Mouse (Mus musculus) hindbrain, embryonic 15.5 days (tissue): ENCODE results near the gene Fgfr2. TPM values are rescaled to one million over a fixed set of nuclear protein-coding genes. Genes with fewer than 3 reads are reported as not detected.

Experiments used
- ATAC-seq: fragments of 200-750 bp; cut with Nextera tagmentation; 2 replicates; pipeline ENCODE4 v1.8.0; 2017; ENCODE audit warnings: low read depth, moderate number of reproducible peaks, moderate TSS enrichment; ENCODE audit not compliant: low FRiP score
- H3K27ac ChIP-seq: fragments of 300-500 bp; sonication (generic); replicated peaks from 2 replicates; pipeline ENCODE4 v1.5.1; 2015; ENCODE audit warnings: mild to moderate bottlenecking, inconsistent platforms
- H3K27me3 ChIP-seq: fragments of 300-500 bp; sonication (generic); 2 replicates; pipeline ENCODE4 v1.6.1; 2015; ENCODE audit warnings: control low read depth, inconsistent platforms
- H3K36me3 ChIP-seq: fragments of 300-500 bp; sonication (generic); 2 replicates; pipeline ENCODE4 v1.6.1; 2015; ENCODE audit warnings: control low read depth, inconsistent platforms
- H3K4me1 ChIP-seq: fragments of 300-500 bp; sonication (generic); replicated peaks from 2 replicates; pipeline ENCODE4 v1.6.1; 2015; ENCODE audit warnings: control low read depth, inconsistent platforms
- H3K4me2 ChIP-seq: fragments of 300-500 bp; sonication (generic); 2 replicates; pipeline ENCODE4 v1.6.1; 2015; ENCODE audit warnings: moderate library complexity, mild to moderate bottlenecking, inconsistent platforms
- H3K4me3 ChIP-seq: fragments of 300-500 bp; sonication (generic); 2 replicates; pipeline ENCODE4 v1.5.1; 2015; ENCODE audit warnings: mild to moderate bottlenecking, inconsistent platforms
- H3K9ac ChIP-seq: fragments of 300-500 bp; sonication (generic); 2 replicates; pipeline ENCODE4 v1.6.1; 2015; ENCODE audit warnings: inconsistent platforms
- H3K9me3 ChIP-seq: fragments of 300-500 bp; sonication (generic); 2 replicates; pipeline ENCODE4 v1.6.1; 2016; ENCODE audit warnings: control low read depth, inconsistent platforms
- WGBS: fragments of 180-500 bp; shearing (Covaris S2); methylation state at CpG from one replicate; pipeline ENCODE4 v1.1.7; 2015; 5-methylcytosine and 5-hydroxymethylcytosine counted together
- polyA plus RNA-seq: library from polyadenylated mRNA; unstranded; fragments of >200 nt; fragmentation: Nextera tagmentation; extraction: Ambion mirVana; gene quantifications from 2 replicates; pipeline ENCODE4 v1.2.1, GENCODE M21; 2015

The Fgfr2 gene
- polyA plus RNA-seq, 1 experiment from 2014 or later = 28.5 TPM

DNA sequence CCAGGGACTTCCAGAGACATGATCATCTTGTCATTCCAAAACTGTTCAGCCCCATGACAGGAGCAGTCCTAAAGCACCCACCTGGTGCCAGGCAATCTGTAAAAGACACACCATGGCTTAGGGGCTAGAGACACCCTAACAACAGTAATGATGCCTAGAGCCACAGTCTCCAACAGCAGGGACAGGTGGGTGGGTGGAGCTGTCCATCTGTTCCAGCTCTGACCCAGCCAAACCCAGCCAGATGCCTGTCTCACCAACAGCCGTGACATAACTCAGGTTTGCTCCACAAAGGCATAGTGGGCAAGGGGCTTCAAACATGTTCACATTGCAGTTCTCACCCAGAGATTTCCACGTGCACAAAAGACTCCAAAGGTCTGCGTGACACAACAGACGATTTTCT lies 841.4 kb downstream of the Fgfr2 start:
- H3K4me3 ChIP-seq = no peak overlapping the region
- no peak overlapping the region for H3K27ac ChIP-seq
- WGBS = 55% methylated on average over 4 of the region's 4 CpGs
- no peaks in the 10 kb centered on the region for H3K36me3 ChIP-seq
- ATAC-seq = peak; percentile 43; the same call in 1 of the 2 replicates
- no peak overlapping the region for H3K9ac ChIP-seq
- H3K27me3 ChIP-seq = no peaks in the 10 kb centered on the region
- H3K4me1 ChIP-seq = peaks cover 45% of the 10 kb centered on the region
- H3K9me3 ChIP-seq = no peaks in the 10 kb centered on the region
- H3K4me2 ChIP-seq = no peak overlapping the region

DNA sequence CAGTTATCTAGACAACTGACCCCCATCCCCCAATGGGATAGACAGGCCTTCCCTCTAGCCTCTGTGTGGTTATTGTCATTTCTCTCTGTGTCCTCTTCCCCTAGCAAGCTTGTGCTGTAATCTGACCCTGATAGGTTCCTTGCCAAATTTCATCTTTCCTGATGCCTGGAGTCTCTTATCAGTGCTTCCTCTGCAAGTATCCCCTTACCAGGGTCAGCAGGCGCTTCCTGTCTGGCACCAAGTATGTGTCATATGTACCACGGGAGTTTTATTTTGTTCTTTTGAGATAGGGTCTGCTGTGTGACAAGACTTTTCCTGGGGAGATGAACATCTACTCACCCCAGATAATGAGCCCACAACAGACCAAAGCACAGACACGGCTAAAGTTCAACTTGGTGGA lies 844.5 kb downstream of the Fgfr2 start:
- Histone ChIP-seq H3K9ac (no peak overlapping the region), H3K27me3 (no peaks in the 10 kb centered on the region), H3K4me3 (no peak overlapping the region), H3K9me3 (no peaks in the 10 kb centered on the region), H3K4me1 (peaks cover 32% of the 10 kb centered on the region), H3K27ac (no peak overlapping the region), H3K36me3 (no peaks in the 10 kb centered on the region), H3K4me2 (no peak overlapping the region)
- 92% methylated on average over 3 of the region's 3 CpGs for WGBS
- ATAC-seq = no peak

DNA sequence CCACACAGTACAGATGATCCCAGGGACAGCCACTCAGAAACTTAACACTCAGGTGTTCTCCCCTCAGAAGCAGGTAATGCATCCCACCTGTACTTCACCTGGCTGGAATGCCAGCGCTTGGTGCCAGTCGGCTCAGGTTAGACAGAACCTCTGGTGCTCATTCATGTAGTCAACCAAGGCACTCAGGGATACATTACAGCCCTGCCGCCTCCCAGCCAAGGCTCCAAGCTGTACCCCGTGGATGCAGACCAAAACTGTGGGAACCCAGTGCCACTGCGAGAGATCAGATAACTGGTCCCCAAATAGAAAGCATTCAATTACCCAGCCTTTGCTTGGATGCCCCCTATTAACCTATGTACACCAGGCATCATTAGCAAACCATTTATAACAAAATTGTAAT lies 846.9 kb downstream of the Fgfr2 start:
- no peaks in the 10 kb centered on the region for H3K27me3 ChIP-seq
- no peak overlapping the region for H3K4me3 ChIP-seq
- no peaks in the 10 kb centered on the region for H3K9me3 ChIP-seq
- H3K4me2 ChIP-seq = no peak overlapping the region
- H3K4me1 ChIP-seq = peaks cover 25% of the 10 kb centered on the region
- H3K36me3 ChIP-seq = no peaks in the 10 kb centered on the region
- no peak overlapping the region for H3K9ac ChIP-seq
- WGBS = 72% methylated on average over 5 of the region's 5 CpGs
- no peak for ATAC-seq
- no peak overlapping the region for H3K27ac ChIP-seq

DNA sequence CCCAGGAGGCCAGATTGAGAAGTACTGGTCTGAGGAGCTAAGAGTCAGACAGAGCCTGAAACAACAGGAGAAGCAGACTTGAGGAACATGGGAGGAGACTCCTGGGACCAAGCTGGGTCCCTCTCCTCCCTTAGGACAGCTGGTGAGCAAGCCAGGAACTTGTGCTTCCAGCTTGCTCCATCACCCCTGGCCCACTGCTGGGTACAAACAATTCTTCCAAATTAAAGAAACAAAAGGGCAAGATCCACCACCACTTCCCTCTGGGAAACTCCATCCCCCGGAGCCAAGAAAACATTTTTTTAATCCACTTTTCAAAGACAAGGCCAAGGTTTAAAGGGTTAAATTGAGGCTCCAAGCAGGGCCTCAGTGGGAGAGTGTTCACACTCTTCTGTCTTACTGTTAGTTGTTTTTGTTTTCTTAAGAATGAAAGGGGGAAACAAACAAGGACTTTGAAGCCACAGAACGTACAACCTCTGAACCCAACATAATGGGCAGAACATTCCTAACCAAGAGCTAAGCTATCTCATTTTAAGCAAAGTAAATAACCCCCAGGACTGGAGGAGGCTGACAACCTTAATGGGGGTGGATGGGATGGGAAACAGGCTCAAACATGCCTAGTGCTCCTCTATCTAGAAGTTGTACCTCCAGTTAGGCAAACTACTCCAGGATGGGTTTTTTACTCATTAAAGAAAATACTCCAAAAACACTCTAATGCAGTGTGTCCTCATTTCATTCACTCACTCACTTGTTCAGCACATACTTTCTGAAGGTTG lies 849.2 kb downstream of the Fgfr2 start:
- Histone ChIP-seq H3K36me3 (no peaks in the 10 kb centered on the region), H3K4me1 (peaks cover 18% of the 10 kb centered on the region), H3K9ac (no peak overlapping the region), H3K4me3 (no peak overlapping the region), H3K27me3 (no peaks in the 10 kb centered on the region), H3K4me2 (no peak overlapping the region), H3K27ac (no peak overlapping the region), H3K9me3 (no peaks in the 10 kb centered on the region)
- WGBS = 64% methylated on average over 2 of the region's 2 CpGs
- no peak for ATAC-seq

DNA sequence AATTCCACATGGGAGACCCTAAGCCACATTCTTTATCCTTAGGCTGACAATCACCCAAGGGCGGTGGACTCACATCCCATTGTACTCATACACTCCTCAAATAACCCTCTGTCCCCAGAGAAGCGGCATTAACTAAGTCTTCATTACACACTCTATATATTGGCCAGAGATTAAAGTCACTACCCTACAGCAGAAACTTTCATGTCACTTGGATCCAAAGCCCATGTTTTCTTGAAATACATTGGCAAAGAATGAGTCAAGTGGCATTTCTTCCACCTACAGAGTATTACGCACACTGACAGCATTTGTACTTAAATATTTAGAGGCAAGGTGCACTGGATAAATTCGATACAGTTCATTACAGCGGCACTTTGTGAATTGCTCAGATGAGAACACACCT lies 850.2 kb downstream of the Fgfr2 start:
- H3K9ac ChIP-seq = no peak overlapping the region
- no peak overlapping the region for H3K4me2 ChIP-seq
- H3K9me3 ChIP-seq = no peaks in the 10 kb centered on the region
- H3K4me3 ChIP-seq = no peak overlapping the region
- H3K27me3 ChIP-seq = no peaks in the 10 kb centered on the region
- H3K4me1 ChIP-seq = peaks cover 18% of the 10 kb centered on the region
- no peak overlapping the region; the same call in 1 of the 2 replicates for H3K27ac ChIP-seq
- ATAC-seq = no peak
- WGBS = 95% methylated on average over 5 of the region's 5 CpGs
- no peaks in the 10 kb centered on the region for H3K36me3 ChIP-seq

DNA sequence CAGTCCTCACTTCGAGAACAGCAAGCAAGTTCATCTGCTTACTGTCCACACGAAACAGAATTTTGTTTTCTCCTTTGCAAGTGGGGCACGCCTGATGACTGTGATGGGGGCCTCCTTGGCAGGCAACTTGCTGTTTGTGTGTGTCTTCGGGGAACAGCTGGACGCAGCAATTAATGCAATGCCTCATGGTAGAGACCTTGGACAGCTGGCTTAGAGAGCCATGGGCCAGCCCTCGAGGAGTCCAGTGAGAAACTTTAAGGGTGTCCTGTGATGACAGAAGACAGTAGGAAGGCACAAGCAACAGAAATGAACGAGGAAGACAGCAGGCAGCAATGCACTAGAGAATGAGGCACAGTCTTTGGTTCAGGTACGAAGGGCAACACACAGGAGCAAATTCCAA lies 852.8 kb downstream of the Fgfr2 start:
- ATAC-seq = no peak
- no peaks in the 10 kb centered on the region for H3K27me3 ChIP-seq
- peaks cover 9% of the 10 kb centered on the region for H3K4me1 ChIP-seq
- WGBS = 85% methylated on average over 8 of the region's 8 CpGs
- H3K27ac ChIP-seq = no peak overlapping the region
- H3K9me3 ChIP-seq = no peaks in the 10 kb centered on the region
- H3K9ac ChIP-seq = no peak overlapping the region
- no peaks in the 10 kb centered on the region for H3K36me3 ChIP-seq
- H3K4me3 ChIP-seq = no peak overlapping the region
- no peak overlapping the region for H3K4me2 ChIP-seq

DNA sequence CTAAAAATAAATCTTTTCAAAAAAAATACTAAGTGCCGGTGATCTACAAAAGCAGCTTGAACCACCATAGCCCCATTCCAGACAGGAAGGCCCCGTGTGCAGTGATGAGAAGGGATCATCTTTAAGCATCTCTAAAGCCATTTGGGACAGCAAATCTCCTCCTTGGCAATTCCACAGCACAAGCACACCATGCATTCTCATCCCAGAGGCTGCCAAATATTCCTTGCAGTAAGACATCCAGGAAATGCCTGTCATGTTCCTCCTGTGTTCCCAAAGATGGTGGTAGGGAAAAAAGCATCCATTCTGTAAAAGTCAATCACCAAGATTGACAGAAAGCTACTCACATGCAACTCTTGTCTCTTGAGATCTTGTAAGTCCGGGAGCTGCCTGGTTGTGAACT lies 853.5 kb downstream of the Fgfr2 start:
- no peak overlapping the region for H3K4me2 ChIP-seq
- H3K9me3 ChIP-seq = no peaks in the 10 kb centered on the region
- H3K27ac ChIP-seq = no peak overlapping the region
- 78% methylated on average over 3 of the region's 3 CpGs for WGBS
- H3K4me3 ChIP-seq = no peak overlapping the region
- ATAC-seq = no peak
- H3K9ac ChIP-seq = no peak overlapping the region
- H3K27me3 ChIP-seq = no peaks in the 10 kb centered on the region
- no peaks in the 10 kb centered on the region for H3K36me3 ChIP-seq
- peaks cover 11% of the 10 kb centered on the region for H3K4me1 ChIP-seq

DNA sequence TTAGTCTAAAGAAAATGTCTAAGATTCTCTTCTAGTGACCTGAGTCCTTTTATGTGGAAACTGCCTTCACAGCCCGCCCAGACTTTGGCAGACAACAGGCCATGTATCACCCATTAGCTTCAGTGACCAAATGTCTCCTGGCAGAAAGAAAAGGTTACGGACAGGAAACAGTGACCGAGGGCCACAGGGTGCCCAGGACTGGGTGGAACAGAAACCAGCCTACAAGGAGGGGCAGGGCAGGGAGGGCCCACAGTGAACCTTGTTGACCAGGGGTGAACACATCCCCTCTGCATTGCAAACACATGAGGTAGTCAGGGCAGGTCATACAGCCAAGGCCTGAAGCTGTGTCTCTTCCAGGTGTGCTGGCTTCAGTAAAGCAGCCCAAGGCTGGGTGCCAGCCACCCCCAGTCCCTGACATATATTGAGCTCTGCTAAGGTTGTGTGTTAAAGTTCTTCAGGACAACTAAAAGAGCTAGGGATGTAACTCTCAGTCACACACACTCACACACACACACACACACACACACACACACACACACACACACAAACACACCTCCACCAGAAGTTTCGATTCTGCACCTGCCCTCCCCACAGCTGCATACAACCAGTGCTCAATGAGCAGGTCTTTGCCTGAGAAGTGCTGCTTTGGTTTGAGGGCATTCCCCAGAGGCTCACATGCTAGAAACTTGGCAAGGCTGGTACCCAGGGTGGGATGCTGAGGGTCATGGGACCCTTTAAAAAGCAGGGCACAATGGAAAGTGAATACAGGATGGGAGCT lies 855.2 kb downstream of the Fgfr2 start:
- peaks cover 29% of the 10 kb centered on the region for H3K4me1 ChIP-seq
- no peak overlapping the region for H3K4me3 ChIP-seq
- no peaks in the 10 kb centered on the region for H3K27me3 ChIP-seq
- no peaks in the 10 kb centered on the region for H3K9me3 ChIP-seq
- no peak overlapping the region for H3K27ac ChIP-seq
- no peaks in the 10 kb centered on the region for H3K36me3 ChIP-seq
- ATAC-seq = no peak
- H3K9ac ChIP-seq = no peak overlapping the region
- H3K4me2 ChIP-seq = no peak overlapping the region
- WGBS = 83% methylated on average over 4 of the region's 4 CpGs

DNA sequence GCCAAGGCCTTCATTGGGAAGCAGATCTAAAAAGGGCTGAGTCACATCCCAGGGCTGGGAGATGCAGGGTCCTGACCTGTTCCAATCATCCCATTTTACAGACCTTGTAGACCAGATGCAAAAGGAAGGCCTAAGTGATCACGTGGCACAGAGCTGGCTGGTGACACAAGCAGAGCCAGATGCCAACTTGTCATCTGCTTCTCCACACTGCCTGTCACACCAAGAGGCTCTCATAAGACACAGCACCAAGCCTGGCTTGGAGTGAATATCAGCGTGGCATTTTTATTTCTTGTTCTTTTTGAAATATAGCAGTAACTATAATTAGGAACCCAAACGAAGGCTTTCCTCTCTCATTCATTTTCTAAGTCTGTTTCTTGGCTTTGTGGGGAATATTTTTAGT lies 858.4 kb downstream of the Fgfr2 start:
- H3K4me3 ChIP-seq = no peak overlapping the region
- H3K27ac ChIP-seq = peak overlapping the region; percentile 69
- WGBS = 52% methylated on average over 3 of the region's 3 CpGs

DNA sequence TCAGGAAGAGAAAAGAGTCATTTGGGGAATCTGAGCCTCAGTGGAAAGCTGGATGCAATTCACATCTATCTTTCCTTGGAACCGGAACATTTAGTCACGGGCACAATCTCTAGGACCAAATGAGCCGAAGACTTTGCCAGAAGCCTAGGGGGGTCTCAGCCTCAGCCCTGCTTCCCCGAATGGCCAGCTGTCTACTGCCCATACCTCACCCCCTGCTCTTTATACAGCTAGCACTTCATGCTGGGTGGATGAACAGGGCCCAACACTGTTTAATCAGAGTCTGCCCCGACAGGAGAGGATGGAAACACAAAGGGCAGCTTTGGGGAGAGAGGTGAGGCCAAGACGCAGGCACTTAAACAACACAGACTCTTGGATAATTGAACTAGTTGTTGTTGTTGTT lies 860.0 kb downstream of the Fgfr2 start:
- Histone ChIP-seq H3K27ac (peak overlapping the region; percentile 69), H3K27me3 (no peaks in the 10 kb centered on the region), H3K36me3 (no peaks in the 10 kb centered on the region), H3K9me3 (no peaks in the 10 kb centered on the region), H3K9ac (no peak overlapping the region), H3K4me3 (no peak overlapping the region), H3K4me2 (no peak overlapping the region), H3K4me1 (peaks cover 56% of the 10 kb centered on the region)
- WGBS = 19% methylated on average over 6 of the region's 6 CpGs
- peak; percentile 66 for ATAC-seq

More for the DNA sequence above, 858.4 kb downstream of the Fgfr2 start:
- H3K36me3 ChIP-seq = no peaks in the 10 kb centered on the region
- no peak overlapping the region for H3K9ac ChIP-seq
- ATAC-seq = no peak; the same call in 1 of the 2 replicates
- H3K4me2 ChIP-seq = no peak overlapping the region
- H3K9me3 ChIP-seq = no peaks in the 10 kb centered on the region
- H3K27me3 ChIP-seq = no peaks in the 10 kb centered on the region
- peaks cover 40% of the 10 kb centered on the region for H3K4me1 ChIP-seq

DNA sequence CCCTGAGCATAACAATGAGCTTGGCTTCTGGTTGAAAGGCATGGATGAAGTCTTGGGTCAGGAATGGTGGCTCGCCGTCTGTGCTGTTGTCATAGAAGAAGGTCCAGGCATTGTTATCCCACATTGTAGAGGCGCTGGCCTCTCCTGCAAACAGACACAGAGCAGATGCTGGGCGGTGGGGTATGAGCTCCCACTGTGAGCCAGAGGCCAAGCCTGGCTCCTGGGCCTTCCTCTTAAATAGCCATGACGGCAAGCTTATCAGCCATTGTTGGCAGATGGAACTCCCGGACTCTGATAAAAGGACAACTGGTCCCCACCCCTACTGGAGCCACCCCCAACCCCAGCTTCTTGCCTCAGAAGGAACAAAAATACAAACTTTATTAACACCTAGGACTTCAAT lies 860.5 kb downstream of the Fgfr2 start:
- peak; percentile 42; the same call in 1 of the 2 replicates for ATAC-seq
- Histone ChIP-seq H3K4me2 (no peak overlapping the region), H3K9me3 (no peaks in the 10 kb centered on the region), H3K4me1 (peaks cover 59% of the 10 kb centered on the region), H3K27me3 (no peaks in the 10 kb centered on the region), H3K9ac (no peak overlapping the region), H3K36me3 (no peaks in the 10 kb centered on the region), H3K27ac (peak overlapping the region; percentile 69; the same call in 1 of the 2 replicates), H3K4me3 (no peak overlapping the region)
- whole genome bisulfite sequencing = 18% methylated on average over 6 of the region's 6 CpGs

DNA sequence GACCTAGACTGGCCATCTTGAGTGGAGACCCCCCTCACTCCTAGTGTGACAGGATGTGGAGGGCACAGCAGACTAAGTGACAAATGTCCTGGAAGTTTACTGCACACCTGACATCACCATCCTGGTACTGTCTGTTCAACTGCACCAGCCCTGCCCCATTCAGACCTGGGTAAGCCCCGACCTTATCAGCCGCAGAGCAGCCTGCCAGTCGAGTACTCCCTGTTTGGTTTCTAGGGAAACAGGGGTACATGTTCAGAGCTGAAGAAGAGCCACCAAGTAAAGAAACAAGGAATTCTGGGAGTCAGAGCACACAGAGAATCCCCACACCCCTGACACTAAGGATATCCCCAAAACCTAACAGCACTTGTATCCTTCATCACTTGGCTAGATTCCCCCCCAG lies 861.3 kb downstream of the Fgfr2 start:
- no peak overlapping the region for H3K9ac ChIP-seq

More for the DNA sequence above, 861.3 kb downstream of the Fgfr2 start:
- Histone ChIP-seq H3K4me3 (no peak overlapping the region), H3K27me3 (no peaks in the 10 kb centered on the region), H3K4me1 (peaks cover 59% of the 10 kb centered on the region), H3K4me2 (no peak overlapping the region), H3K27ac (no peak overlapping the region), H3K36me3 (no peaks in the 10 kb centered on the region), H3K9me3 (no peaks in the 10 kb centered on the region)
- 40% methylated on average over 3 of the region's 3 CpGs for WGBS
- ATAC-seq = no peak
